Mouse (Mus musculus): ENCODE data around the gene Apba3.

DNA sequence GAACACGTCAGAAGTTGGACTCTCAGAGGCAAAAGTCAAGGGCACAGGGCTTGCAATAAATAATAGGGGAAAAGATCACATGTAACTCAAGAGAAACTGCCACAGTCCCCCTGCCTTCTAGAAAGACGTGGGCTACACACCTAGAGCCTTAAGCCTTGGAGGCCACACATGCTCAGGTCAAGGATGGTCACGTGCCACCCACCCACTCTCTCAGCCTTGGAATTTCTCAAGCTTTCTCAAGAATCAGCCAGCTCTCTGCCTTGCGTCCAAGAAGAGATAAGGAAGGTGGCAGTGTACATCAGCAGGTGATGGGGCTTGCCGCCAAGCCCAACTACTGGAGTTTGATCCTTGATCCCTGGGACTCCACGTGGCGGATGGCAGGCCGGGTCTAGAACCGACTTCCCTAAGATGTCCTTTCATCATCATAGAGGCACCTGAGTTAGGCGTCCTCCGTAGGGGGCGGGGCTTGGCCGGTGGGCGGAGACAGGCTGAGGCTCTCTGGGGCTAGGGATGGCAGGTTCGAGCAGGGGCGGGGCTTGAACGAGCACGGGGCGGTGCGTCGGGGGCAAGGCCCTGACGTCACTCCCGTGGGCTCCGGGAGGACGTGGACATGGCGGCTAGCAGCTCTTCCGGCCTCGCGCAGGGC, 34.1 kb upstream of the Apba3 start, which contains the start of gene Zfr2:
- TF ChIP-seq POLR2A (IDR thresholded peaks at IDR 0.05; ENCODE audit: borderline replicate concordance, extremely low read depth, insufficient read depth, insufficient read length, poor library complexity, severe bottlenecking) (peak; percentile 60), CTCF (IDR thresholded peaks at IDR 0.05; ENCODE audit: borderline replicate concordance, extremely low read depth, insufficient read depth, insufficient read length) (no peak)
